Mouse (Mus musculus) thymus, adult 2 months (tissue): ENCODE measurements around the gene Eapp.

Source experiments
- CTCF ChIP-seq: fragments of 200-500 bp; IDR thresholded peaks from 2 replicates; pipeline ENCODE4 v1.5.1; 2012; ENCODE audit warnings: mild to moderate bottlenecking, control low read depth, low read length, moderate library complexity, borderline replicate concordance; ENCODE audit not compliant: control insufficient read depth, poor library complexity, insufficient read depth; ENCODE audit errors: extremely low read depth
- POLR2A ChIP-seq: fragments of 200-500 bp; IDR thresholded peaks from 2 replicates; pipeline ENCODE4 v1.6.1; 2012; ENCODE audit warnings: mild to moderate bottlenecking, low read length, control low read depth, moderate library complexity; ENCODE audit not compliant: control insufficient read depth, poor library complexity, insufficient read depth; ENCODE audit errors: extremely low read depth

- TF ChIP-seq CTCF = no peak
- no peak for TF ChIP-seq POLR2A
Observed at GRCm38 (mm10) chr12:54694847-54695510, 718 bp downstream of the Eapp start.
